Mouse (Mus musculus): ENCODE data around the gene Atp6v0d1. TPM values are rescaled to one million over a fixed set of nuclear protein-coding genes. Genes with fewer than 3 reads are reported as not detected.

The Atp6v0d1 gene
- polyA plus RNA-seq, 1 experiment from 2014 or later, result 89.8 TPM

GRCm38 (mm10) chr8:105596362-105597034, 30.7 kb upstream of the Atp6v0d1 start:
- no peaks in the 10 kb centered on the region for H3K27me3 ChIP-seq (ENCODE audit: control insufficient read depth, insufficient read depth, low read length)
- no peak overlapping the region for H3K9ac ChIP-seq (replicated peaks; ENCODE audit: low read length)
- no peaks in the 10 kb centered on the region for H3K9me3 ChIP-seq (replicated peaks; ENCODE audit: control insufficient read depth, low read length)
- WGBS, result 6% methylated on average over 14 of the region's 14 CpGs
- H3K27ac ChIP-seq (replicated peaks; ENCODE audit: low read depth, low read length), result no peak overlapping the region
- H3K4me1 ChIP-seq (ENCODE audit: control insufficient read depth, insufficient read depth, low read length), result no peaks in the 10 kb centered on the region
- peak overlapping the region; percentile 16; the same call in 1 of the 2 replicates for H3K4me2 ChIP-seq (ENCODE audit: low read depth, low read length)
- ATAC-seq (replicated peaks; ENCODE audit: insufficient number of reproducible peaks, low FRiP score, low TSS enrichment, low read depth) (peak; percentile 36; the same call in 1 of the 2 replicates), DNase-seq (ENCODE audit: low spot score) (peak; percentile 60)
- no peak overlapping the region for H3K4me3 ChIP-seq (ENCODE audit: low read depth, low read length)
- H3K36me3 ChIP-seq (replicated peaks; ENCODE audit: control insufficient read depth, insufficient read depth, low read depth, low read length), result no peaks in the 10 kb centered on the region

GRCm38 (mm10) chr8:105594451-105595242, 28.8 kb upstream of the Atp6v0d1 start:
- H3K27me3 ChIP-seq (ENCODE audit: control insufficient read depth, insufficient read depth, low read length), result no peaks in the 10 kb centered on the region
- 78% methylated on average over 18 of the region's 18 CpGs for WGBS
- H3K9me3 ChIP-seq (replicated peaks; ENCODE audit: control insufficient read depth, low read length), result no peaks in the 10 kb centered on the region
- H3K36me3 ChIP-seq (replicated peaks; ENCODE audit: control insufficient read depth, insufficient read depth, low read depth, low read length), result no peaks in the 10 kb centered on the region
- ATAC-seq (replicated peaks; ENCODE audit: insufficient number of reproducible peaks, low FRiP score, low TSS enrichment, low read depth), result no peak
- peak overlapping the region; percentile 43; the same call in 1 of the 2 replicates for H3K9ac ChIP-seq (replicated peaks; ENCODE audit: low read length)
- H3K4me2 ChIP-seq (ENCODE audit: low read depth, low read length), result no peak overlapping the region; the same call in 1 of the 2 replicates
- no peaks in the 10 kb centered on the region for H3K4me1 ChIP-seq (ENCODE audit: control insufficient read depth, insufficient read depth, low read length)
- H3K27ac ChIP-seq (replicated peaks; ENCODE audit: low read depth, low read length), result no peak overlapping the region; the same call in 1 of the 2 replicates
- no peak for DNase-seq (ENCODE audit: low spot score)
- H3K4me3 ChIP-seq (ENCODE audit: low read depth, low read length), result no peak overlapping the region

GRCm38 (mm10) chr8:105593859-105594258, 28.0 kb upstream of the Atp6v0d1 start:
- Histone ChIP-seq H3K9ac (replicated peaks; ENCODE audit: low read length) (peak overlapping the region; percentile 43), H3K36me3 (replicated peaks; ENCODE audit: control insufficient read depth, insufficient read depth, low read depth, low read length) (no peaks in the 10 kb centered on the region), H3K9me3 (replicated peaks; ENCODE audit: control insufficient read depth, low read length) (no peaks in the 10 kb centered on the region), H3K27ac (replicated peaks; ENCODE audit: low read depth, low read length) (no peak overlapping the region; the same call in 1 of the 2 replicates), H3K4me1 (ENCODE audit: control insufficient read depth, insufficient read depth, low read length) (no peaks in the 10 kb centered on the region), H3K4me2 (ENCODE audit: low read depth, low read length) (peak overlapping the region; percentile 37), H3K27me3 (ENCODE audit: control insufficient read depth, insufficient read depth, low read length) (no peaks in the 10 kb centered on the region), H3K4me3 (ENCODE audit: low read depth, low read length) (no peak overlapping the region)
- peak; percentile 82 for DNase-seq (ENCODE audit: low spot score)
- 19% methylated on average over 15 of the region's 15 CpGs for WGBS
- 0 out of 2 replicates have a peak, but pooled peaks have one; percentile 63 for ATAC-seq (replicated peaks; ENCODE audit: insufficient number of reproducible peaks, low FRiP score, low TSS enrichment, low read depth)

- Histone ChIP-seq H3K27me3 (ENCODE audit: control insufficient read depth, insufficient read depth, low read length) (no peaks in the 10 kb centered on the region), H3K9me3 (replicated peaks; ENCODE audit: control insufficient read depth, low read length) (no peaks in the 10 kb centered on the region), H3K27ac (replicated peaks; ENCODE audit: low read depth, low read length) (no peak overlapping the region), H3K4me3 (ENCODE audit: low read depth, low read length) (no peak overlapping the region), H3K4me1 (ENCODE audit: control insufficient read depth, insufficient read depth, low read length) (no peaks in the 10 kb centered on the region), H3K4me2 (ENCODE audit: low read depth, low read length) (no peak overlapping the region), H3K36me3 (replicated peaks; ENCODE audit: control insufficient read depth, insufficient read depth, low read depth, low read length) (no peaks in the 10 kb centered on the region), H3K9ac (replicated peaks; ENCODE audit: low read length) (no peak overlapping the region)
- DNase-seq (ENCODE audit: low spot score) (no peak), ATAC-seq (replicated peaks; ENCODE audit: insufficient number of reproducible peaks, low FRiP score, low TSS enrichment, low read depth) (no peak)
- WGBS, result 72% methylated on average over 2 of the region's 2 CpGs
These were observed 26.6 kb upstream of the Atp6v0d1 start for GRCm38 (mm10) chr8:105592431-105592830.

GRCm38 (mm10) chr8:105579719-105580118, 13.9 kb upstream of the Atp6v0d1 start:
- Histone ChIP-seq H3K27ac (replicated peaks; ENCODE audit: low read depth, low read length) (no peak overlapping the region), H3K36me3 (replicated peaks; ENCODE audit: control insufficient read depth, insufficient read depth, low read depth, low read length) (no peaks in the 10 kb centered on the region), H3K4me1 (ENCODE audit: control insufficient read depth, insufficient read depth, low read length) (no peaks in the 10 kb centered on the region), H3K4me2 (ENCODE audit: low read depth, low read length) (no peak overlapping the region), H3K27me3 (ENCODE audit: control insufficient read depth, insufficient read depth, low read length) (no peaks in the 10 kb centered on the region), H3K4me3 (ENCODE audit: low read depth, low read length) (no peak overlapping the region), H3K9ac (replicated peaks; ENCODE audit: low read length) (no peak overlapping the region), H3K9me3 (replicated peaks; ENCODE audit: control insufficient read depth, low read length) (no peaks in the 10 kb centered on the region)
- ATAC-seq (replicated peaks; ENCODE audit: insufficient number of reproducible peaks, low FRiP score, low TSS enrichment, low read depth) (no peak), DNase-seq (ENCODE audit: low spot score) (no peak)
- 77% methylated on average over 3 of the region's 3 CpGs for WGBS

- Histone ChIP-seq H3K9ac (replicated peaks; ENCODE audit: low read length) (no peak overlapping the region), H3K4me1 (ENCODE audit: control insufficient read depth, insufficient read depth, low read length) (no peaks in the 10 kb centered on the region), H3K9me3 (replicated peaks; ENCODE audit: control insufficient read depth, low read length) (no peaks in the 10 kb centered on the region), H3K27me3 (ENCODE audit: control insufficient read depth, insufficient read depth, low read length) (no peaks in the 10 kb centered on the region), H3K4me2 (ENCODE audit: low read depth, low read length) (no peak overlapping the region), H3K27ac (replicated peaks; ENCODE audit: low read depth, low read length) (no peak overlapping the region), H3K4me3 (ENCODE audit: low read depth, low read length) (no peak overlapping the region), H3K36me3 (replicated peaks; ENCODE audit: control insufficient read depth, insufficient read depth, low read depth, low read length) (no peaks in the 10 kb centered on the region)
- ATAC-seq (replicated peaks; ENCODE audit: insufficient number of reproducible peaks, low FRiP score, low TSS enrichment, low read depth) (no peak), DNase-seq (ENCODE audit: low spot score) (no peak)
- WGBS, result 77% methylated on average over 3 of the region's 3 CpGs
These were observed 9.7 kb upstream of the Atp6v0d1 start for GRCm38 (mm10) chr8:105575538-105575937.

- WGBS, result 40% methylated on average over 5 of the region's 6 CpGs
- no peak for DNase-seq (ENCODE audit: low spot score)
- no peaks in the 10 kb centered on the region for H3K9me3 ChIP-seq (replicated peaks; ENCODE audit: control insufficient read depth, low read length)
- no peaks in the 10 kb centered on the region for H3K27me3 ChIP-seq (ENCODE audit: control insufficient read depth, insufficient read depth, low read length)
- ATAC-seq (replicated peaks; ENCODE audit: insufficient number of reproducible peaks, low FRiP score, low TSS enrichment, low read depth), result no peak
- H3K4me3 ChIP-seq (ENCODE audit: low read depth, low read length), result no peak overlapping the region
- H3K4me1 ChIP-seq (ENCODE audit: control insufficient read depth, insufficient read depth, low read length), result no peaks in the 10 kb centered on the region
- H3K9ac ChIP-seq (replicated peaks; ENCODE audit: low read length), result no peak overlapping the region
- H3K27ac ChIP-seq (replicated peaks; ENCODE audit: low read depth, low read length), result no peak overlapping the region
- no peaks in the 10 kb centered on the region for H3K36me3 ChIP-seq (replicated peaks; ENCODE audit: control insufficient read depth, insufficient read depth, low read depth, low read length)
- H3K4me2 ChIP-seq (ENCODE audit: low read depth, low read length), result no peak overlapping the region
These were observed 8.9 kb upstream of the Atp6v0d1 start for GRCm38 (mm10) chr8:105574741-105575140.

GRCm38 (mm10) chr8:105573427-105573826, 7.6 kb upstream of the Atp6v0d1 start:
- DNase-seq (ENCODE audit: low spot score), result no peak
- Histone ChIP-seq H3K4me2 (ENCODE audit: low read depth, low read length) (no peak overlapping the region), H3K27ac (replicated peaks; ENCODE audit: low read depth, low read length) (no peak overlapping the region), H3K36me3 (replicated peaks; ENCODE audit: control insufficient read depth, insufficient read depth, low read depth, low read length) (no peaks in the 10 kb centered on the region), H3K4me3 (ENCODE audit: low read depth, low read length) (no peak overlapping the region), H3K9me3 (replicated peaks; ENCODE audit: control insufficient read depth, low read length) (no peaks in the 10 kb centered on the region), H3K4me1 (ENCODE audit: control insufficient read depth, insufficient read depth, low read length) (no peaks in the 10 kb centered on the region), H3K27me3 (ENCODE audit: control insufficient read depth, insufficient read depth, low read length) (no peaks in the 10 kb centered on the region), H3K9ac (replicated peaks; ENCODE audit: low read length) (no peak overlapping the region)
- ATAC-seq (replicated peaks; ENCODE audit: insufficient number of reproducible peaks, low FRiP score, low TSS enrichment, low read depth), result no peak

Data from embryonic facial prominence, embryonic 11.5 days (tissue).